Mouse (Mus musculus): ENCODE measurements around the gene Alg14.

DNA sequence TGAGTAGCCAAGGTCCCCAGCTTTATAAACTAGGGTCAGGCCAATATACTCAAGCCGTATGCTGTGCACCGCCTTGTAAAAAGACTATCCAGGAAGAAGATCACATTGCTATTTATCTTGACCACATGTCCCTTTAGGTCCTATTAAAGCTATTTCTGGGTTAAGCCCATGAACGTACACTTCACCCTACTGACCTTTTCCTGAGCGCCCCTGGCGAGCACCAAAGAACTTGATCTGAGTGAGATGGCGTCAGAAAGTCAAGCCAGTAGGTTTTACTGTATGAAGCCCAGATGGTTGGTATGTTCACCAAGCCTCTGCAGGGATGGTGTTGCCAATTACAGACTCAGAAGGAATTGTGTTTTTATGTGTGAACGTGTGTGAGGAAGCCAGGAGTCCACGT, 35.4 kb upstream of the Alg14 start:
- no peak for TF ChIP-seq POLR2A (IDR thresholded peaks at IDR 0.05; ENCODE audit: borderline replicate concordance, control insufficient read depth, low read depth, low read length)
- TF ChIP-seq CTCF (IDR thresholded peaks at IDR 0.05; ENCODE audit: control insufficient read depth, insufficient read depth, low read length) = no peak
